Mouse (Mus musculus) thymus, postnatal 4 days (tissue): ENCODE results near the gene Tcf25.
"Not testable (repeated sequence)": the region's sequence is repeated elsewhere in the genome, so short reads cannot be mapped to it uniquely, and the experiment has no call there.

Experiments used
- DNase-seq: peaks from one replicate; pipeline ENCODE4 v3.0.0; 2021

The Tcf25 gene

GRCm38 (mm10) chr8:123411781-123412327, 38.3 kb downstream of the Tcf25 start:
- peak; percentile 66 for DNase-seq

GRCm38 (mm10) chr8:123412560-123413170, 39.1 kb downstream of the Tcf25 start:
- DNase-seq, result peak; percentile 42

GRCm38 (mm10) chr8:123414255-123414654, 40.7 kb downstream of the Tcf25 start:
- peak; percentile 77 for DNase-seq

- not testable (repeated sequence) for DNase-seq
Observed at GRCm38 (mm10) chr8:123414997-123415696, 41.6 kb downstream of the Tcf25 start.

GRCm38 (mm10) chr8:123415967-123416943, 42.7 kb downstream of the Tcf25 start:
- DNase-seq, result peak; percentile 67

- DNase-seq, result no peak
Observed at GRCm38 (mm10) chr8:123416944-123417555, 43.5 kb downstream of the Tcf25 start.

GRCm38 (mm10) chr8:123419711-123420110, 46.2 kb downstream of the Tcf25 start:
- no peak for DNase-seq

- no peak for DNase-seq
Observed at GRCm38 (mm10) chr8:123420525-123421281, 47.1 kb downstream of the Tcf25 start.

- DNase-seq, result no peak
Observed at GRCm38 (mm10) chr8:123421325-123421724, 47.8 kb downstream of the Tcf25 start.

- peak; percentile 82 for DNase-seq
Observed at GRCm38 (mm10) chr8:123422056-123422780, 48.7 kb downstream of the Tcf25 start.

- DNase-seq, result no peak
Observed at GRCm38 (mm10) chr8:123422781-123423159, 49.2 kb downstream of the Tcf25 start.

GRCm38 (mm10) chr8:123423441-123423840, 49.9 kb downstream of the Tcf25 start, which contains the start of gene Def8:
Def8 (plus strand) TSS chr8:123423527.
- no peak for DNase-seq

- DNase-seq, result no peak
Observed at GRCm38 (mm10) chr8:123426511-123427509, 53.3 kb downstream of the Tcf25 start.

- no peak for DNase-seq
Observed at GRCm38 (mm10) chr8:123427639-123428275, 54.2 kb downstream of the Tcf25 start.

GRCm38 (mm10) chr8:123428343-123428893, 54.9 kb downstream of the Tcf25 start:
- DNase-seq, result no peak

- no peak for DNase-seq
Observed at GRCm38 (mm10) chr8:123428939-123429721, 55.6 kb downstream of the Tcf25 start.

GRCm38 (mm10) chr8:123429722-123430013, 56.1 kb downstream of the Tcf25 start:
- DNase-seq, result not testable (repeated sequence)

- not testable (repeated sequence) for DNase-seq
Observed at GRCm38 (mm10) chr8:123430936-123431335, 57.4 kb downstream of the Tcf25 start.
